Mouse (Mus musculus): Measurements from ENCODE around the gene Hnrnpdl. TPM values are rescaled to one million over a fixed set of nuclear protein-coding genes. Genes with fewer than 3 reads are reported as not detected.

The Hnrnpdl gene
- polyA plus RNA-seq, 1 experiment from 2014 or later, result 136 TPM

DNA sequence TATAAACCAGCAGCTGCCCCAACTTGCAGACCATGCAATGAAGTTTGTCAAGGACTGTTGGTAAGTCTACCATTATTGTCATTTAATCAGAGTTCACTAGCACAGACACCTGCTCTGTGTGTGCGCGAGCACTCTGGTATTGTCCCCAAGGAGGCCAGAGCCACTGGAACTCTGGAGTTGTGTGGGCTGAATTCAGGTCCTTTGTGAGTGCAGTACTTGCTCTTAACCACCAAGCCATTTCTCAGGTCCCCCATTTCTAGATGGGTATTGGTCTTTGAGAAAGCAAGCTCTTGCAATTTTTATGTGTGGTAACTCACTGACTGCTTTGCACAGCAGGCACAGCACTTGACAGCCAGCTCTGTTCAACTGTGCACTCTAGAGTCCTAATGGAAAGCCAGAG, 7.4 kb downstream of the Hnrnpdl start:
- Histone ChIP-seq H3K27ac (no peak overlapping the region), H3K4me1 (0 out of 2 replicates have a peak, but pooled peaks cover 13% of the 10 kb centered on the region), H3K9me3 (no peaks in the 10 kb centered on the region), H3K4me2 (no peak overlapping the region), H3K9ac (no peak overlapping the region), H3K36me3 (peaks cover 31% of the 10 kb centered on the region), H3K4me3 (replicated peaks) (no peak overlapping the region), H3K27me3 (replicated peaks) (no peaks in the 10 kb centered on the region)
- WGBS, result 85% methylated on average over 2 of the region's 2 CpGs
- ATAC-seq (ENCODE audit: insufficient read depth, low FRiP score, low read depth), result no peak

DNA sequence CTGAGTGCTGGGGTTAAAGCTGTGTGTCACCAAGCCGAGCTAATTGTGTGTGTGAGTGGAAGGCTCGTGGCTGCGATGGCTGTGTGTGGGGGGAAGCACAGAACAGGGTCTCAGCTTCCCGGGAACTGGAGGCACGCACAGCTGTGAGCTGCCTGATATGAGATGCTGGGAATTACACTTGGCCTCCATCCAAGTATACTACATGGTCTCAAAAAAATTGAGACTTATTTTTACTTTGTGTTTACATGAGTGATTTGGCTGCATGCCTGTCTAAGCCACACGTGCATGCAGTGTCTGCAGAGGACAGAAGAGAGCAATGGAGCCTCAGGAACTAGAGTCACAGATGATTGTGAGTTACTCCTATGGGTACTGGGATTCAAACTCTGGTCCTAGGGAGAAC, 9.4 kb downstream of the Hnrnpdl start:
- Histone ChIP-seq H3K9me3 (no peaks in the 10 kb centered on the region), H3K27ac (peak overlapping the region; percentile 65; the same call in 1 of the 2 replicates)
- WGBS, result 9% methylated on average over 6 of the region's 6 CpGs

DNA sequence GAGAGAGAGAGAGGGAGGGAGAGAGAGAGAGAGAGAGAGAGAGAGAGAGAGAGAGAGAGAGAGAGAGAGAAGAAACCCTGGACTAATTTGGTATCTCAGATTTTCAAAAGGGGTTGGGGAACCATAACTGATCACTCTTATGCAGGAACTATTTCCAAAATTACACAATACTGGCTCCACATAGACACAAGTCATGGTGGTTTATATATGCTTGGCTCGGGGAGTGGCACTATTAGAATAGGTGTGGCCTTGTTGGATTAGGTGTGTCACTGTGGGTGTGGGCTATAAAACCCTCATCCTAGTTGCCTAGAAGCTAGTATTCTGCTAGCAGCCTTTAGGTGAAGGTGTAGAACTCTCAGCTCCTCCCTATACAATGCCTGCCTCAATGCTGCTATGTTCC, 14.6 kb downstream of the Hnrnpdl start:
- Histone ChIP-seq H3K4me1 (no peaks in the 10 kb centered on the region), H3K4me2 (no peak overlapping the region), H3K36me3 (no peaks in the 10 kb centered on the region), H3K4me3 (replicated peaks) (no peak overlapping the region), H3K9ac (no peak overlapping the region), H3K27ac (no peak overlapping the region), H3K27me3 (replicated peaks) (no peaks in the 10 kb centered on the region), H3K9me3 (no peaks in the 10 kb centered on the region)
- no peak for ATAC-seq (ENCODE audit: insufficient read depth, low FRiP score, low read depth)
- 78% methylated on average over 1 of the region's 1 CpGs for WGBS

More for the DNA sequence above, 9.4 kb downstream of the Hnrnpdl start:
- Histone ChIP-seq H3K27me3 (replicated peaks) (no peaks in the 10 kb centered on the region), H3K4me1 (0 out of 2 replicates have a peak, but pooled peaks cover 9% of the 10 kb centered on the region), H3K4me2 (no peak overlapping the region), H3K4me3 (replicated peaks) (no peak overlapping the region), H3K36me3 (peaks cover 28% of the 10 kb centered on the region), H3K9ac (no peak overlapping the region)
- ATAC-seq (ENCODE audit: insufficient read depth, low FRiP score, low read depth), result peak; percentile 84

DNA sequence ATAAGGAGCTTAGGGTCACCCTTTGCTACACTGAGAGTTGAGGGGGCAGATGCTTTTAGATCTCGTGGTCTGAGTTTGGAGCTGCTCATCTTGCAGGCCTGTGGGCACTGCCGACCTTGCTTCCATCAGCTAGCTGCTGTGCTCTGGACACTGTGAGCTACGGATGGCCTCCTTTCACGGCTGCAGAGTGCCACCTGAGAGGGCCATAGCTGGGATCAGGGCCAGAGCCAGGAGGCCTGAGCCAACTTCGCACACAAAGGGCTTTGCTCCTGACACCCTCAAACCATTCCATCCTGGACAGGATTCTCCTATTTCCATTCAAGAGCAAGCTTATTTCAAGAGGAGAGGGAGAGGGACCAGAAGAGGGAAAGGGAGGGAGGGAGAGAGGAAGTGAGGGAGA, 15.1 kb downstream of the Hnrnpdl start:
- Histone ChIP-seq H3K4me1 (no peaks in the 10 kb centered on the region), H3K27ac (no peak overlapping the region), H3K27me3 (replicated peaks) (no peaks in the 10 kb centered on the region), H3K4me2 (no peak overlapping the region), H3K9me3 (no peaks in the 10 kb centered on the region), H3K36me3 (no peaks in the 10 kb centered on the region), H3K4me3 (replicated peaks) (no peak overlapping the region), H3K9ac (no peak overlapping the region)
- no peak for ATAC-seq (ENCODE audit: insufficient read depth, low FRiP score, low read depth)
- WGBS, result 75% methylated on average over 5 of the region's 5 CpGs

DNA sequence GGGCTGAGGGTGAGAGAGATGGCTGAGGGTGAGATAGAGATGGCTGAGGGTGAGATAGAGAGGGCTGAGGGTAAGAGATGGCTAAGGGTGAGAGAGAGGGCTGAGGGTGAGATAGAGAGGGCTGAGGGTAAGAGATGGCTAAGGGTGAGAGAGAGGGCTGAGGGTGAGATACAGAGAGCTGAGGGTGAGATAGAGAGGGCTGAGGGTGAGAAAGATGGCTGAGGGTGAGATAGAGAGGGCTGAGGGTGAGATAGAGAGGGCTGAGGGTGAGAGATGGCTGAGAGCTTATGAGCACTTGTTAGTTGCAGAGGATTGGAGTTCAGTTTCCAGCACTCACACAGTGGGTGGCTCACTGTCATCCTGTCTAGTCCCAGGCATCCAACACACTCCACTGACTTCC, 19.4 kb downstream of the Hnrnpdl start:
- Histone ChIP-seq H3K4me1 (no peaks in the 10 kb centered on the region), H3K27me3 (replicated peaks) (no peaks in the 10 kb centered on the region), H3K27ac (no peak overlapping the region), H3K4me3 (replicated peaks) (no peak overlapping the region), H3K9me3 (no peaks in the 10 kb centered on the region), H3K36me3 (no peaks in the 10 kb centered on the region), H3K9ac (no peak overlapping the region), H3K4me2 (no peak overlapping the region)
- ATAC-seq (ENCODE audit: insufficient read depth, low FRiP score, low read depth), result no peak

DNA sequence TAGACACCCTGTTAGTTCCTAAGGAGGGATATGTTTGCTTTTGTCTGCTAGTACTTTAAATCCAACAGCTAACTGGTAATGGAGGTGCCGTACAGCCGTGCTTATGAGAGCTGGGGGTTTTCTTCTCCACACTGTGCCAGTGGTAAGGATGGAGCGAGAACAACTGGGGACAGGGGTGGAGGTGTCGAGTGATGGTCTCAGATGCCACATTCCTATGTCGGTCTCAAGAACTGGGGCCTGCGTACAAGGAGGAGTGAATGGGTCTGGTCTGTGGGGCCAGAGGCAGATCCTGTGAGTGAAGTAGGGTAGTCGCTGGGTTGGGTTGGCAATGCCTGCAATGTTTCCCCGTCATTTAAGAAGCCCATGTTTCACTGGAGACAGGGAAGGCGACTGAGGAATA, 26.9 kb downstream of the Hnrnpdl start:
- H3K27ac ChIP-seq, result no peak overlapping the region
- no peaks in the 10 kb centered on the region for H3K36me3 ChIP-seq
- no peaks in the 10 kb centered on the region for H3K27me3 ChIP-seq (replicated peaks)
- no peaks in the 10 kb centered on the region for H3K9me3 ChIP-seq
- no peak overlapping the region for H3K4me2 ChIP-seq
- H3K4me3 ChIP-seq (replicated peaks), result no peak overlapping the region
- H3K9ac ChIP-seq, result no peak overlapping the region
- no peaks in the 10 kb centered on the region for H3K4me1 ChIP-seq
- 86% methylated on average over 9 of the region's 9 CpGs for WGBS
- ATAC-seq (ENCODE audit: insufficient read depth, low FRiP score, low read depth), result no peak

DNA sequence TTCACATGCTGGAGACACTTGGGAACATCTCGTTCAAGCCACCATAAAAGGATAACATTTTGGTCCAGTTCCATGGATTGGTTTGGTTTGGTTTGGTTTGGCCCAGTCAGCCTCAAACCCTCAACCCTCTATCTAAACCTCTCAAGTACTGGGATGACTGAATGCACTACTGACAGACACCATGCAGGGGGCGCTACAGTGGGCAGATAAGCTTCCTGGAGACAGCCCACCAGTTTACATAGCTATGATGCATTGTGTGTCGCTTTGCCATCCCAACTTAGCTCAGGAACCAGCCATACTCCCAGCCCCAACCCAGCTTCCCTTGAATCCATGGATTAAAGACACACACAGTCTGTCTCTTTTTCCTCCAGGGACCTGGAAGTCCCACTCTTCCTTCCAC, 31.0 kb downstream of the Hnrnpdl start:
- Histone ChIP-seq H3K4me1 (no peaks in the 10 kb centered on the region), H3K9ac (no peak overlapping the region), H3K27ac (no peak overlapping the region), H3K4me2 (no peak overlapping the region), H3K9me3 (no peaks in the 10 kb centered on the region), H3K4me3 (replicated peaks) (no peak overlapping the region), H3K27me3 (replicated peaks) (no peaks in the 10 kb centered on the region), H3K36me3 (no peaks in the 10 kb centered on the region)
- no peak for ATAC-seq (ENCODE audit: insufficient read depth, low FRiP score, low read depth)
- 62% methylated on average over 3 of the region's 3 CpGs for WGBS

DNA sequence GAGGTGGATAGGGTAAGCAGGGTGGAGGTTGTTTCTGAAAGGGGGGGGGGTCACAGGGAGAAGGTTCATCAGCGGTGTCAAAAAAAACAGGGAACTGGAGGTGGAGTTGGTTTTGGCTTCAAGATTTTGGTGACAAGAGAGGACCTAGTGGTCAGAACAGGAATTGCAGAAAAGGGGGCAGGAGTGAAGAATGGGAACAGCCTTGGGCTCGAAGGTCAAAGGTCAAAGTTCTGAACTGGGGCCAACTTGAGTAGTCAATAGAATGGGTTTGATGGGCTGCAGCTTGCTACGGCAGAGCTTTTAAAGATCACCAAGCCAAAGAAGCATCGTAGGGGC, 32.5 kb downstream of the Hnrnpdl start:
- Histone ChIP-seq H3K27ac (peak overlapping the region; percentile 75), H3K4me2 (no peak overlapping the region), H3K9ac (no peak overlapping the region), H3K27me3 (replicated peaks) (no peaks in the 10 kb centered on the region), H3K36me3 (no peaks in the 10 kb centered on the region), H3K9me3 (no peaks in the 10 kb centered on the region), H3K4me1 (no peaks in the 10 kb centered on the region), H3K4me3 (replicated peaks) (no peak overlapping the region)
- ATAC-seq (ENCODE audit: insufficient read depth, low FRiP score, low read depth), result no peak
- WGBS, result 78% methylated on average over 4 of the region's 4 CpGs

DNA sequence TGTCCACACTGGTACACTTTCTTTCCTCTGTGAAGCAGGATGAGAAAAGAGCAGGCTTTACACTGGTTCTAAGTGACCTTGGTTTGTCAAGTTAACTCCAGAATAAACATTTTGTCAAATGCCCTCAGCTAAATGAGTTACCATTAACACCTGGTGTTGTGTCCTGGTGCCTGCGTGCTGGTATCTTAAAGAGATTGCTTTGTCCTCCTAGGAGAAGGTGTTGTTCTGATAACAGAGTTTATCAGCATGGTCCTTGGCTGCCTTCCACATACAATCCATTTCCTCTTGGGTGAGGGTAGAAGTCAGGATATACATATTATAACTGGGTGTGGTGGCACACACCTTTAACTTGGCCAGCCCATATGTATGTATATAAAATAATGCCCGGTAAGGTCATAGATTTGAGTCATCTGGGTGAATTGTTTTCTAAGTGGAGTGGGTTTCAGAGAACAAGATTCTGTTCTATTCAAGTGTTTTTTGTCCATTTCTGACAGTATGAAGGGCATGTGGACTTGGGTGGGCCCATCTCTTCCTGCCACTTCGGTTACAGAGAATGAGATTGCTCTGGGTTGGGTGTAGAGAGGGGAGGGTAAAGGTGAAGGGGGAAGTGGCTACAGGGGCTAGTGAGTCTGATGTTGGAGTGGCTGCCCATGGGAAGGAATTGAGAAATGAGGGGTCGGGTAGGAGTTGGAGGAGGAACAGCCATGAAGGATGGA, 33.0 kb downstream of the Hnrnpdl start:
- peak; percentile 92 for ATAC-seq (ENCODE audit: insufficient read depth, low FRiP score, low read depth)
- Histone ChIP-seq H3K27ac (peak overlapping the region; percentile 82), H3K27me3 (replicated peaks) (no peaks in the 10 kb centered on the region), H3K4me3 (replicated peaks) (no peak overlapping the region), H3K4me2 (peak overlapping the region; percentile 33), H3K9me3 (no peaks in the 10 kb centered on the region), H3K4me1 (no peaks in the 10 kb centered on the region), H3K9ac (no peak overlapping the region), H3K36me3 (no peaks in the 10 kb centered on the region)
- 67% methylated on average over 4 of the region's 4 CpGs for WGBS

DNA sequence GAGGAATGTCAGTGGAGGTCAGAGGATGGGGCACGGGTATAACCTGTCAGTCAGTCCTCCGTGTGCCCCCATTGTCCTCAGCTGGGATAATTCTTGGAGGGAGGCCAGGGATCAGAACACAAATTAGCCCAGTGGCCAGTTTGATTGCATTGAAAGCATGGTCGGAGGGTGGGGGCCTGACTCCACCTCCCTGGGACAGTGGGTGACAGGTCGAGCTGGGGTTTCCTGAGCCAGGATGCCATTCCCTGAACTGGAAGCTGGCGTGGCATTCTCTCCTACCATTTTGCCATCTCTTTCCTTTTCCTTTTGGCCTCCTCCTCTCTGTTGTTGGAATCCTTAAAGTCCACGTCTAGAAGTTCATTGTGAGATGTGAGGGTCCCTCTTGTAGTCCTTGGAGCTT, 33.6 kb downstream of the Hnrnpdl start:
- no peak overlapping the region for H3K9ac ChIP-seq

DNA sequence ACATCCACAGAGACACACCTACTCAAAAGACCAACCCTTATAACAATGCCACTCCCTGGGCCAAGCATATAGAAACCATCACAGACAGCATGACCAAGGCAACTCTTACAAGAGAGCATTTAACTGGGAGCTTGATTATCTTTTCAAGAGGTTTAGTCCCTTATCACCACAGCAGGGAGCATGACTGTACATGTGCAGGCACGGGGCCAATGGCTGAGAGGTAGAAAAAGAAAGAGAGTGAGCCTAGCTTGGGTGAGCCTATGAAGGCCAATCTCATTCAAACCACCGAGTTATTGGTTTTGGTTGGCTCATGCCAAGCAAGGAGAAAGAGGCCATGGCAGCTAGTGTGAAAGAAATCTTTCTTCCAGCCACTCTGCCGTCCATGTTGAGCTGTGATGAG, 34.0 kb downstream of the Hnrnpdl start:
- no peaks in the 10 kb centered on the region for H3K36me3 ChIP-seq
- peak overlapping the region; percentile 33 for H3K4me2 ChIP-seq
- H3K27me3 ChIP-seq (replicated peaks), result no peaks in the 10 kb centered on the region
- no peaks in the 10 kb centered on the region for H3K9me3 ChIP-seq
- no peak overlapping the region for H3K4me3 ChIP-seq (replicated peaks)
- WGBS, result 52% methylated on average over 3 of the region's 3 CpGs
- H3K4me1 ChIP-seq, result no peaks in the 10 kb centered on the region
- H3K9ac ChIP-seq, result no peak overlapping the region
- H3K27ac ChIP-seq, result peak overlapping the region; percentile 82
- ATAC-seq (ENCODE audit: insufficient read depth, low FRiP score, low read depth), result peak; percentile 59

More for the DNA sequence above, 33.6 kb downstream of the Hnrnpdl start:
- Histone ChIP-seq H3K9me3 (no peaks in the 10 kb centered on the region), H3K4me3 (replicated peaks) (no peak overlapping the region), H3K27me3 (replicated peaks) (no peaks in the 10 kb centered on the region), H3K36me3 (no peaks in the 10 kb centered on the region), H3K4me2 (peak overlapping the region; percentile 33), H3K27ac (peak overlapping the region; percentile 82), H3K4me1 (no peaks in the 10 kb centered on the region)
- WGBS, result 73% methylated on average over 6 of the region's 6 CpGs
- no peak for ATAC-seq (ENCODE audit: insufficient read depth, low FRiP score, low read depth)

DNA sequence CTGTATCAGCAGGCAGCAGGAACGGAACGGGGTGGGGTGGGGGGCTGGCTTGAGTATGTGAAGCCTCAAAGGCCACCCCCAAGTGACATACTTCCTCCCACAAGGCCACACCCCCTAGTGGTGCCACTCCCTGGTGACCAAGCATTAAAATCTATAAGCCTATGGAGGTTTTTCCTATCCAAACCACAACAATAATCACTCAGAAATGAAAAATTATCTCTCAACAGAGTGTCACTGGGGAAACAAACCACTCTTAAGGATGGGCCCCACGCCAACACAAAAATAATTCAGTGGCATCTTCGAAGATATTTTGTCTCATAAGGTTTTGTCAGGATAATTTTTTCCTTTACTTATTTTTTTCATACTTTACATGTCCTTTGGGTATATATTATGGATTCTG, 35.6 kb downstream of the Hnrnpdl start:
- no peaks in the 10 kb centered on the region for H3K36me3 ChIP-seq
- H3K9ac ChIP-seq, result no peak overlapping the region
- H3K4me2 ChIP-seq, result no peak overlapping the region
- no peak overlapping the region for H3K27ac ChIP-seq
- ATAC-seq (ENCODE audit: insufficient read depth, low FRiP score, low read depth), result no peak
- 78% methylated on average over 4 of the region's 4 CpGs for WGBS
- H3K9me3 ChIP-seq, result no peaks in the 10 kb centered on the region
- no peaks in the 10 kb centered on the region for H3K27me3 ChIP-seq (replicated peaks)
- H3K4me1 ChIP-seq, result no peaks in the 10 kb centered on the region
- no peak overlapping the region for H3K4me3 ChIP-seq (replicated peaks)

DNA sequence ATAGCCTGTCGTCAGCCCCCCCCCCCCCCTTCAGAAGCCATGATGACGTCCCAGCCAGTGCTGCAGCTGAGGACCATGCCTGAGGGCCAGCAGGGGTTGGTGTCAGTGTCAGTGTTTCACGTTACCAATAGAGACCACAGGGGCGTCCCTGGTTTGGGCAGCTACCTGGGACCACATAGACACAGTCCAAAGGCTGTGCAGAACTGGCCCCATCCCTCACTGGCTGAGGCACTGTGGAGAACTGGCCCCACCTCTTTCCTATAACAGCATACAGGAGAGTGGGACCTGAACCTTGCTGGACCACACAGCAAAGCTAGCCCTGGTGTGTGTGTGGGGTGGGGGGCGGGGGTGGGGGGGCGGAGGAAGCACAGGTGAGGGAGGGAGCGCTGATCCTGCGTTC, 39.0 kb downstream of the Hnrnpdl start:
- 41% methylated on average over 8 of the region's 8 CpGs for WGBS
- H3K9me3 ChIP-seq, result no peaks in the 10 kb centered on the region
- no peak overlapping the region for H3K27ac ChIP-seq
- peak; percentile 51 for ATAC-seq (ENCODE audit: insufficient read depth, low FRiP score, low read depth)
- H3K9ac ChIP-seq, result no peak overlapping the region
- no peak overlapping the region for H3K4me2 ChIP-seq
- H3K4me1 ChIP-seq, result no peaks in the 10 kb centered on the region
- H3K4me3 ChIP-seq (replicated peaks), result no peak overlapping the region
- H3K36me3 ChIP-seq, result no peaks in the 10 kb centered on the region
- no peaks in the 10 kb centered on the region for H3K27me3 ChIP-seq (replicated peaks)
